Mouse (Mus musculus): ENCODE results near the gene Maea. TPM values are rescaled to one million over a fixed set of nuclear protein-coding genes. Genes with fewer than 3 reads are reported as not detected.
"Not testable (repeated sequence)": the region's sequence is repeated elsewhere in the genome, so short reads cannot be mapped to it uniquely, and the experiment has no call there.

The Maea gene
- polyA plus RNA-seq, 1 experiment from 2014 or later: 115 TPM

GRCm38 (mm10) chr5:33342248-33342647 is 6.9 kb downstream of the Maea start:
- not testable (repeated sequence) for H3K27me3 ChIP-seq; ATAC-seq (ENCODE audit: low read depth); H3K9me3 ChIP-seq; H3K27ac ChIP-seq (replicated peaks); H3K9ac ChIP-seq; H3K4me3 ChIP-seq; H3K4me2 ChIP-seq
- Histone ChIP-seq H3K36me3 (peaks cover 21% of the 10 kb centered on the region; the same call in 1 of the 2 replicates), H3K4me1 (replicated peaks) (peaks cover 19% of the 10 kb centered on the region)
- WGBS: 75% methylated on average over 3 of the region's 3 CpGs

GRCm38 (mm10) chr5:33342821-33343220 is 7.5 kb downstream of the Maea start:
- Histone ChIP-seq H3K36me3 (peaks cover 21% of the 10 kb centered on the region; the same call in 1 of the 2 replicates), H3K4me3 (no peak overlapping the region), H3K27me3 (no peaks in the 10 kb centered on the region), H3K4me2 (no peak overlapping the region), H3K9me3 (no peaks in the 10 kb centered on the region), H3K27ac (replicated peaks) (no peak overlapping the region), H3K9ac (no peak overlapping the region), H3K4me1 (replicated peaks) (peaks cover 14% of the 10 kb centered on the region)
- ATAC-seq (ENCODE audit: low read depth): no peak

- H3K4me3 ChIP-seq: no peak overlapping the region
- H3K4me1 ChIP-seq (replicated peaks): peaks cover 8% of the 10 kb centered on the region; the same call in 1 of the 2 replicates
- no peaks in the 10 kb centered on the region for H3K27me3 ChIP-seq
- no peak overlapping the region for H3K9ac ChIP-seq
- no peak overlapping the region for H3K4me2 ChIP-seq
- peaks cover 16% of the 10 kb centered on the region; the same call in 1 of the 2 replicates for H3K36me3 ChIP-seq
- H3K27ac ChIP-seq (replicated peaks): no peak overlapping the region
- no peak for ATAC-seq (ENCODE audit: low read depth)
- no peaks in the 10 kb centered on the region for H3K9me3 ChIP-seq
Measured at GRCm38 (mm10) chr5:33343571-33343970, 8.3 kb downstream of the Maea start.

DNA sequence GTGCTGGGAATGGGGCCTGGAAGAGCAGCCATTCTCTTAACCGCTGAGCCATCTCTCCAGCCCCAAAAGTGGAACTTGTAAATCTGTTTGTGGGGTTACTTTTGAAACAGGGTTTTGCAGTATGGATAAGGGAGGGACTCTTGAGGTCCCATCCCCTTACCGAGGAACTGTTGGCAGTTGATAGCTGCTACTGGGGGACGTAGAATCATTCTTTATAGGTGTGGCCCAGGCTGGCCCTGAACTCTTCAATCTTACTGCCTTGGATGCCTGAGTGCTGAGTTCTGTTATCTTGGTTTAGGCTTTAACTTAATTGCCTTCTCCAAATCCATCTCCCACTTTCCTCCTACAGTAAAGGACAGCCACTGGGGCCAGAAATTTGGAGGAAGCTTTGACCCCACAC is 8.8 kb downstream of the Maea start:
- peaks cover 8% of the 10 kb centered on the region; the same call in 1 of the 2 replicates for H3K4me1 ChIP-seq (replicated peaks)
- H3K4me2 ChIP-seq: no peak overlapping the region
- ATAC-seq (ENCODE audit: low read depth): no peak
- no peak overlapping the region for H3K9ac ChIP-seq
- H3K27ac ChIP-seq (replicated peaks): no peak overlapping the region
- no peaks in the 10 kb centered on the region for H3K9me3 ChIP-seq
- peaks cover 13% of the 10 kb centered on the region; the same call in 1 of the 2 replicates for H3K36me3 ChIP-seq
- no peak overlapping the region for H3K4me3 ChIP-seq
- WGBS: 98% methylated on average over 3 of the region's 3 CpGs
- H3K27me3 ChIP-seq: no peaks in the 10 kb centered on the region

GRCm38 (mm10) chr5:33347620-33348019 is 12.3 kb downstream of the Maea start:
- Histone ChIP-seq H3K27ac (replicated peaks) (no peak overlapping the region), H3K4me2 (no peak overlapping the region), H3K9ac (no peak overlapping the region), H3K4me1 (replicated peaks) (peaks cover 7% of the 10 kb centered on the region; the same call in 1 of the 2 replicates), H3K27me3 (no peaks in the 10 kb centered on the region), H3K9me3 (no peaks in the 10 kb centered on the region), H3K4me3 (no peak overlapping the region), H3K36me3 (peaks cover 10% of the 10 kb centered on the region; the same call in 1 of the 2 replicates)
- WGBS: 71% methylated on average over 3 of the region's 3 CpGs
- ATAC-seq (ENCODE audit: low read depth): no peak

DNA sequence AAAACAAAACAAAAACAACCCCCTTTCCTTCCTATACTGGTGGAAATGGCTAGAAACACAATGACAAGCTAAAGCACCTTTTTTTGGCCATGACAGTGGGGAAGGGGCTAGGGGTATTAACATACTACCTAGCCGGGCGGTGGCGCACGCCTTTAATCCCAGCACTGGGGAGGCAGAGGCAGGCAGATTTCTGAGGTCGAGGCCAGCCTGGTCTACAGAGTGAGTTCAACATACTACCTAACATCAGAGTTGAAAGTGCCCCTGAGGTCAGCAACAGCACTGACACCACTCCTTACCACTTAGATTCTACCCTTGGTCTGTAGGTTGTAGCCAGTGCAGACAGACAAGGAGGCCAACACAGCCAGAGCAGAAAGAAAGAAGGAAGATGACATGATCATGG is 13.9 kb downstream of the Maea start:
- Histone ChIP-seq H3K36me3 (peaks cover 8% of the 10 kb centered on the region; the same call in 1 of the 2 replicates), H3K4me1 (replicated peaks) (0 out of 2 replicates have a peak, but pooled peaks cover 4% of the 10 kb centered on the region), H3K4me2 (no peak overlapping the region), H3K27ac (replicated peaks) (no peak overlapping the region), H3K27me3 (no peaks in the 10 kb centered on the region), H3K4me3 (no peak overlapping the region), H3K9me3 (no peaks in the 10 kb centered on the region), H3K9ac (no peak overlapping the region)
- ATAC-seq (ENCODE audit: low read depth): no peak
- WGBS: 97% methylated on average over 5 of the region's 5 CpGs

- WGBS: 73% methylated on average over 4 of the region's 4 CpGs
Measured at GRCm38 (mm10) chr5:33349706-33350105, 14.4 kb downstream of the Maea start.

GRCm38 (mm10) chr5:33351556-33352272 is 16.4 kb downstream of the Maea start:
- Histone ChIP-seq H3K4me2 (no peak overlapping the region), H3K27me3 (no peaks in the 10 kb centered on the region), H3K4me3 (no peak overlapping the region), H3K9ac (no peak overlapping the region), H3K27ac (replicated peaks) (no peak overlapping the region), H3K9me3 (no peaks in the 10 kb centered on the region), H3K4me1 (replicated peaks) (0 out of 2 replicates have a peak, but pooled peaks cover 8% of the 10 kb centered on the region), H3K36me3 (no peaks in the 10 kb centered on the region)
- no peak for ATAC-seq (ENCODE audit: low read depth)
- WGBS: 89% methylated on average over 3 of the region's 3 CpGs

More at GRCm38 (mm10) chr5:33349706-33350105, 14.4 kb downstream of the Maea start:
- no peak for ATAC-seq (ENCODE audit: low read depth)
- Histone ChIP-seq H3K27ac (replicated peaks) (no peak overlapping the region), H3K27me3 (no peaks in the 10 kb centered on the region), H3K9me3 (no peaks in the 10 kb centered on the region), H3K4me2 (no peak overlapping the region), H3K36me3 (peaks cover 3% of the 10 kb centered on the region; the same call in 1 of the 2 replicates), H3K9ac (no peak overlapping the region), H3K4me1 (replicated peaks) (0 out of 2 replicates have a peak, but pooled peaks cover 6% of the 10 kb centered on the region), H3K4me3 (no peak overlapping the region)

DNA sequence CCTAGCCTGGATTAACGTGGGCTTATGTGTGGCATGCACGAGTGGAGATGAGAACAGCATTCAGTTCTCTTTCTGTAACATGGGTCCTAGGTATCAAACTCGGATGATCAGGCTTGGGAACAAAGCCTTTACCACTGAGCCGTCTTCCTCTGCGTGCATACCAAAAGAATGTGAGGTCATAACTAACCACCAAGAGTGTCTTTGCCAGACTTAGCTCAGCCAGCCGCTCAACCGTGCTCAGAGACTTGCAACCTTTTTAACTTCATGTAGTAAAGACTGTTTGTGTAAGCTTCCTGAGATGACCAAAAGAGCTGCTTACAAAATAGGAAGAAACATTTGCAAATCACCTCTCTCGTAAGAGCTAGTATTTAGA is 16.9 kb downstream of the Maea start:
- WGBS: 85% methylated on average over 8 of the region's 8 CpGs
- H3K4me1 ChIP-seq (replicated peaks): 0 out of 2 replicates have a peak, but pooled peaks cover 8% of the 10 kb centered on the region
- no peak overlapping the region for H3K4me2 ChIP-seq
- no peak overlapping the region for H3K27ac ChIP-seq (replicated peaks)
- no peaks in the 10 kb centered on the region for H3K27me3 ChIP-seq
- no peaks in the 10 kb centered on the region for H3K36me3 ChIP-seq
- no peak for ATAC-seq (ENCODE audit: low read depth)
- no peak overlapping the region for H3K4me3 ChIP-seq
- no peaks in the 10 kb centered on the region for H3K9me3 ChIP-seq
- no peak overlapping the region for H3K9ac ChIP-seq

DNA sequence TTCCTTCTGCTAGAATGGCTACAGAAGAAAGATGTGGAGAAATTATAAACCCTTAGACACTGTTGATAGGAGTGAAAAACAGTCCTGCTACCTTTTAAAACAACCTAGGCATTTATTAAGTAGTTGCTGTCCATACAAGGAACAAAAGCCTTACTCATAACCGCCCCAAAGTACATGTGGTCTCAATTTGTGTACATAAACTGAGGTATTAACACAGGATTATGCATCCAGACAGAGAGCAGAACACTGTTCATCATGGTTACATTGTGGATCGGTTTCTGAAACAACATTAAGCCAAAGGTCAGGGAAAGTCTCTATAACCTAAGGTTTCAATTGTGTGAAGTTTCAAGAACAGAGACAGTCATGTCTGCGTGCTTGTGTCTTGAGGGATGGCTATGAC is 17.7 kb downstream of the Maea start:
- Histone ChIP-seq H3K9me3 (no peaks in the 10 kb centered on the region), H3K36me3 (peaks cover under 1% of the 10 kb centered on the region; the same call in 1 of the 2 replicates), H3K4me1 (replicated peaks) (0 out of 2 replicates have a peak, but pooled peaks cover 8% of the 10 kb centered on the region), H3K27ac (replicated peaks) (no peak overlapping the region), H3K27me3 (no peaks in the 10 kb centered on the region), H3K4me3 (no peak overlapping the region), H3K9ac (no peak overlapping the region; the same call in 1 of the 2 replicates), H3K4me2 (no peak overlapping the region)
- no peak for ATAC-seq (ENCODE audit: low read depth)
- 74% methylated on average over 3 of the region's 3 CpGs for WGBS

DNA sequence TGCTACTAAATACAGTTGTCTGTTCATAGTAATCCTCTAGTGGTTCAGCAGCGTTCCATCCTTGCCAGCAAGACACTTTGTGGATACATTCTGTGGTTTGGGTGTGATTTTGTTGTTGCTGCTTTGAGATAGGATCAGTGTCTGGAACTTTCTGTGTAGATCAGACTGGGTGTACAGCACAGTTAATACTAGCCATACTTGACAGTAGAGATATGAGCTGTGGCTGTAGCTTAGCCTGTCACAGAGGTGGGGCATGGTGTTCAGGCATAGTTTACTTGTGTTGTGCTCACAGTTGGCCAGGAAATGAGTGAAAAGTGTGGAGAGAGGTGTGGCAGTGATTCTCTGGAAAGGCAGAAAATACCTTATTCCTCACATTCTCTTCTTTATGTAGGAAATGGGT is 22.2 kb downstream of the Maea start:
- no peak overlapping the region for H3K27ac ChIP-seq (replicated peaks)
- no peak overlapping the region for H3K4me2 ChIP-seq
- H3K9me3 ChIP-seq: no peaks in the 10 kb centered on the region
- peaks cover 42% of the 10 kb centered on the region for H3K36me3 ChIP-seq
- H3K27me3 ChIP-seq: no peaks in the 10 kb centered on the region
- H3K4me3 ChIP-seq: no peak overlapping the region
- 94% methylated on average over 1 of the region's 1 CpGs for WGBS
- ATAC-seq (ENCODE audit: low read depth): no peak
- 0 out of 2 replicates have a peak, but pooled peaks cover 4% of the 10 kb centered on the region for H3K4me1 ChIP-seq (replicated peaks)
- no peak overlapping the region for H3K9ac ChIP-seq

DNA sequence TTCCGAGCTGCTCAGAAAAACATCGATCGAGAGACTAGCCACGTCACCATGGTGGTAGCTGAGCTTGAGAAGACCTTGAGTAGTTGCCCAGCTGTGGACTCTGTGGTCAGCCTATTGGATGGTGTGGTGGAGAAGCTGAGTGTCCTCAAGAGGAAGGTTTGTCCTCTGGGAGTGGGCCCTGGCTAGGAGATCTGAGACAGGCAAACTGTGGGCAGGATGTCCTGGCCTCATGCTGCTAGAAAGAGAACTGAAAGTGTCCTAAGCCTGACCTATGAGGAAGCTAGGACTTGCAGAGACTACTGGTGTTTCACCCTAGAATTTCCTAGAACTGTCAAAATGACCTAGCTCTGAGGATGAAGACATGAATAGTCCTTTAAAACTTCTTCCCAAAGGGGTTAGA is 23.2 kb downstream of the Maea start:
- WGBS: 93% methylated on average over 4 of the region's 4 CpGs
- Histone ChIP-seq H3K4me1 (replicated peaks) (0 out of 2 replicates have a peak, but pooled peaks cover 4% of the 10 kb centered on the region), H3K4me3 (no peak overlapping the region), H3K4me2 (no peak overlapping the region), H3K9ac (no peak overlapping the region), H3K27ac (replicated peaks) (no peak overlapping the region), H3K9me3 (no peaks in the 10 kb centered on the region), H3K27me3 (no peaks in the 10 kb centered on the region), H3K36me3 (peaks cover 51% of the 10 kb centered on the region)
- ATAC-seq (ENCODE audit: low read depth): no peak
